Mouse (Mus musculus) olfactory bulb, adult 2 months (tissue): ENCODE measurements around the gene Plcb4. TPM values are rescaled to one million over a fixed set of nuclear protein-coding genes. Genes with fewer than 3 reads are reported as not detected.

Source experiments
- H3K27ac ChIP-seq: fragments of 200-500 bp; 2 replicates; pipeline ENCODE4 v1.5.1; 2012; ENCODE audit warnings: low read depth, low read length; ENCODE audit not compliant: insufficient read depth
- H3K4me1 ChIP-seq: fragments of 200-500 bp; 2 replicates; pipeline ENCODE4 v1.6.1; 2012; ENCODE audit warnings: low read length; ENCODE audit not compliant: control insufficient read depth, insufficient read depth
- H3K4me3 ChIP-seq: fragments of 200-500 bp; 2 replicates; pipeline ENCODE4 v1.5.1; 2012; ENCODE audit warnings: mild to moderate bottlenecking, low read depth, low read length, moderate library complexity; ENCODE audit not compliant: insufficient read depth
- CTCF ChIP-seq: fragments of 200-500 bp; IDR thresholded peaks from 2 replicates; pipeline ENCODE4 v1.5.1; 2012; ENCODE audit warnings: low read depth, mild to moderate bottlenecking, low read length, moderate library complexity; ENCODE audit not compliant: insufficient read depth
- POLR2A ChIP-seq: fragments of 200-500 bp; IDR thresholded peaks from 2 replicates; pipeline ENCODE4 v1.6.1; 2012; ENCODE audit warnings: mild to moderate bottlenecking, low read depth, low read length, moderate library complexity; ENCODE audit not compliant: insufficient read depth
- WGBS: fragments of 180-500 bp; shearing (Covaris S2); methylation state at CpG from one replicate; pipeline ENCODE4 v1.1.7; 2018; 5-methylcytosine and 5-hydroxymethylcytosine counted together
- polyA plus RNA-seq: library from polyadenylated mRNA; stranded (reverse); fragments of >200 nt; gene quantifications from 2 replicates; pipeline ENCODE4 v1.2.4, GENCODE M21; 2012; ENCODE audit warnings: low replicate concordance; ENCODE audit not compliant: missing spikeins, insufficient read depth, insufficient read length

Plcb4 gene
- polyA plus RNA-seq, 1 experiment: not detected

- Histone ChIP-seq H3K27ac (no peak overlapping the region), H3K4me3 (no peak overlapping the region), H3K4me1 (peaks cover 4% of the 10 kb centered on the region)
- WGBS: 89% methylated on average over 5 of the region's 5 CpGs
- no peak for TF ChIP-seq POLR2A
- no peak for TF ChIP-seq CTCF
These were observed 21.8 kb downstream of the Plcb4 start for GRCm38 (mm10) chr2:135680406-135681134.

- TF ChIP-seq POLR2A: no peak
- no peak for TF ChIP-seq CTCF
- WGBS: 63% methylated on average over 10 of the region's 10 CpGs
These were observed 25.1 kb downstream of the Plcb4 start for GRCm38 (mm10) chr2:135683684-135684440.

GRCm38 (mm10) chr2:135686692-135687091 lies 27.9 kb downstream of the Plcb4 start:
- Histone ChIP-seq H3K4me1 (0 out of 2 replicates have a peak, but pooled peaks cover 3% of the 10 kb centered on the region), H3K4me3 (no peak overlapping the region), H3K27ac (no peak overlapping the region)
- WGBS: 82% methylated on average over 4 of the region's 4 CpGs
- TF ChIP-seq CTCF (no peak), POLR2A (no peak)

More at GRCm38 (mm10) chr2:135683684-135684440, 25.1 kb downstream of the Plcb4 start:
- no peak overlapping the region for H3K4me3 ChIP-seq
- H3K4me1 ChIP-seq: peaks cover 3% of the 10 kb centered on the region; the same call in 1 of the 2 replicates
- H3K27ac ChIP-seq: no peak overlapping the region

- Histone ChIP-seq H3K4me1 (peaks cover 6% of the 10 kb centered on the region), H3K4me3 (no peak overlapping the region), H3K27ac (no peak overlapping the region)
- WGBS: 93% methylated on average over 5 of the region's 5 CpGs
- no peak for TF ChIP-seq POLR2A
- no peak for TF ChIP-seq CTCF
These were observed 28.8 kb downstream of the Plcb4 start for GRCm38 (mm10) chr2:135687585-135687984.

- peak overlapping the region; percentile 20 for H3K27ac ChIP-seq
- TF ChIP-seq CTCF: no peak
- TF ChIP-seq POLR2A: no peak
- H3K4me1 ChIP-seq: peaks cover 10% of the 10 kb centered on the region
- 31% methylated on average over 12 of the region's 12 CpGs for WGBS
- no peak overlapping the region; the same call in 1 of the 2 replicates for H3K4me3 ChIP-seq
These were observed 34.0 kb downstream of the Plcb4 start for GRCm38 (mm10) chr2:135692568-135693488.

- WGBS: 86% methylated on average over 7 of the region's 7 CpGs
- Histone ChIP-seq H3K4me3 (no peak overlapping the region), H3K4me1 (no peaks in the 10 kb centered on the region), H3K27ac (no peak overlapping the region)
- TF ChIP-seq CTCF: no peak
- no peak for TF ChIP-seq POLR2A
These were observed 42.0 kb downstream of the Plcb4 start for GRCm38 (mm10) chr2:135700686-135701413.

GRCm38 (mm10) chr2:135704673-135705072 lies 45.9 kb downstream of the Plcb4 start:
- WGBS: 94% methylated on average over 5 of the region's 5 CpGs
- TF ChIP-seq POLR2A (no peak), CTCF (no peak)
- no peak overlapping the region for H3K4me3 ChIP-seq
- no peak overlapping the region for H3K27ac ChIP-seq
- H3K4me1 ChIP-seq: no peaks in the 10 kb centered on the region

- no peak overlapping the region for H3K4me3 ChIP-seq
- peaks cover 4% of the 10 kb centered on the region for H3K4me1 ChIP-seq
- TF ChIP-seq POLR2A (no peak), CTCF (no peak)
- WGBS: 96% methylated on average over 2 of the region's 2 CpGs
- no peak overlapping the region for H3K27ac ChIP-seq
These were observed 48.5 kb downstream of the Plcb4 start for GRCm38 (mm10) chr2:135707305-135707704.
